Mouse (Mus musculus) liver, adult 2 months (tissue): ENCODE measurements at regions not wholly inside any gene's neighbourhood (a gene's known extent, or its start where the extent isn't known, plus 50 kb on each side); places are given as distances from the start of the nearest gene placed in this dataset.

Experiments
- DNase-seq: peaks from one replicate; pipeline ENCODE4 v3.0.0-alpha.2; 2011; ENCODE audit warnings: low read depth, low spot score; ENCODE audit errors: extremely low read depth
- H3K27ac ChIP-seq: fragments of 200-500 bp; replicated peaks from 2 replicates; pipeline ENCODE4 v1.5.1; 2012; ENCODE audit warnings: low read depth, mild to moderate bottlenecking, control low read depth, inconsistent platforms, low read length; ENCODE audit not compliant: insufficient read depth
- H3K27me3 ChIP-seq: fragments of 200-500 bp; 2 replicates; pipeline ENCODE4 v1.6.1; 2012; ENCODE audit warnings: mild to moderate bottlenecking, moderate library complexity, low read length, inconsistent platforms; ENCODE audit not compliant: control insufficient read depth, insufficient read depth
- H3K36me3 ChIP-seq: fragments of 200-500 bp; 2 replicates; pipeline ENCODE4 v1.6.1; 2012; ENCODE audit warnings: low read length, inconsistent platforms; ENCODE audit not compliant: control insufficient read depth, insufficient read depth
- H3K4me1 ChIP-seq: fragments of 200-500 bp; 2 replicates; pipeline ENCODE4 v1.6.1; 2011; ENCODE audit warnings: low read length; ENCODE audit not compliant: control insufficient read depth, insufficient read depth
- H3K4me3 ChIP-seq: fragments of 200-500 bp; 2 replicates; pipeline ENCODE4 v1.5.1; 2011; ENCODE audit warnings: low read depth, mild to moderate bottlenecking, control low read depth, low read length, moderate library complexity; ENCODE audit not compliant: insufficient read depth
- H3K79me2 ChIP-seq: fragments of 200-500 bp; 2 replicates; pipeline ENCODE4 v1.6.1; 2012; ENCODE audit warnings: inconsistent platforms, mild to moderate bottlenecking, low read length, moderate library complexity; ENCODE audit not compliant: control insufficient read depth, insufficient read depth
- H3K9ac ChIP-seq: fragments of 200-500 bp; 2 replicates; pipeline ENCODE4 v1.6.1; 2012; ENCODE audit warnings: low read depth, mild to moderate bottlenecking, control low read depth, inconsistent platforms, low read length
- CTCF ChIP-seq: fragments of 200-500 bp; IDR thresholded peaks from 2 replicates; pipeline ENCODE4 v1.5.1; 2011; ENCODE audit warnings: low read depth, low read length, control low read depth
- POLR2A ChIP-seq: fragments of 200-500 bp; IDR thresholded peaks from 2 replicates; pipeline ENCODE4 v1.6.1; 2011; ENCODE audit warnings: low read length, control low read depth; ENCODE audit not compliant: insufficient read depth; ENCODE audit errors: extremely low read depth
- WGBS: fragments of 180-500 bp; shearing (Covaris S2); methylation state at CpG from one replicate; pipeline ENCODE4 v1.1.7; 2018; 5-methylcytosine and 5-hydroxymethylcytosine counted together

GRCm38 (mm10) chr10:21724999-21725398, 132.1 kb downstream of the 1700020N01Rik start:
- no peaks in the 10 kb centered on the region for H3K4me1 ChIP-seq
- no peaks in the 10 kb centered on the region for H3K36me3 ChIP-seq
- H3K27me3 ChIP-seq = no peaks in the 10 kb centered on the region
- no peak for TF ChIP-seq CTCF
- no peak for TF ChIP-seq POLR2A
- no peaks in the 10 kb centered on the region for H3K79me2 ChIP-seq
- 92% methylated on average over 3 of the region's 3 CpGs for WGBS
- no peak overlapping the region for H3K27ac ChIP-seq
- no peak for DNase-seq
- no peak overlapping the region for H3K4me3 ChIP-seq
- H3K9ac ChIP-seq = no peak overlapping the region

DNA sequence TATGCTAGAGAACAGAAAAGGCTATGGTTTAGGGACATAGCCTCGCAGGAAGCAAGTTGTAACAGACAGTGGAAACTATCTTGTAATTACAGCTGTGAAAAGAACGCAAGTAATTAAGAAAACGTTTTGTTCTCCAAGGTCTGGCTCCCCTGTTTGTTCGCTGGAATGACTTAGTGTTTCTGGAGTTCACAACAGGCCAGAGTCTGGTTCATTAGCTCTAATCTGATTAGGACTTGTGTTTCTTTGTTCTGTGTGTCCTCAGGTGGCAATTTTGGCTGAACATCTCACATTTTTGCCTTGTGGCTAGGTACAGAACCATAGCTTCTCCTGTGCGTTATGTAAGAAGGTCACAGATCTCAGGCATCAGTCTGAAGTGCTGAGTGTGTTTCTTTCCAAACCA, 141.7 kb upstream of the Sgk1 start:
- no peak overlapping the region for H3K27ac ChIP-seq
- H3K9ac ChIP-seq = no peak overlapping the region
- no peaks in the 10 kb centered on the region for H3K79me2 ChIP-seq
- no peaks in the 10 kb centered on the region for H3K4me1 ChIP-seq
- no peak overlapping the region for H3K4me3 ChIP-seq
- no peaks in the 10 kb centered on the region for H3K27me3 ChIP-seq
- TF ChIP-seq POLR2A (no peak), CTCF (no peak)
- WGBS = 74% methylated on average over 5 of the region's 5 CpGs
- no peaks in the 10 kb centered on the region for H3K36me3 ChIP-seq
- DNase-seq = no peak

DNA sequence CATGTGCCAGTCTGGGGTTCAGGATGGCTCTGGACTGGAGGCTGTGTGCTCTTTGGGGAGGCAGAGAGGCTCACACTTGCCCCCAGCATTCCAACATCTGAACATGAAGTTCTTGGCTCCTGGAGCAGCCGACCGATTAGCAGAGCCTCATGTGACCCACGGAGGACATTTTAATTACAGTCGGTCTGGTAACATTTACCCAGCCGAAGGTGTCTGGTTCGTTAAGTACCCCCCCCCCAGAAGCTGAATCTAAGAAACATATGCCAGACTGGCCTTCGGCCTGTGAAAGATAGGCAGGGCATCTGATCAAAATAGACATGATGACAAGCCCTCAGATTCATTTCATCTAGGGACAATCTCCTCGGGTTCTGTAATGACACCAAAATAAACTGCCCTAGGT, 140.4 kb upstream of the Sgk1 start:
- no peak overlapping the region for H3K27ac ChIP-seq
- H3K9ac ChIP-seq = no peak overlapping the region
- no peaks in the 10 kb centered on the region for H3K36me3 ChIP-seq
- DNase-seq = no peak
- H3K4me3 ChIP-seq = no peak overlapping the region
- H3K4me1 ChIP-seq = no peaks in the 10 kb centered on the region
- TF ChIP-seq POLR2A = no peak
- H3K79me2 ChIP-seq = no peaks in the 10 kb centered on the region
- H3K27me3 ChIP-seq = no peaks in the 10 kb centered on the region
- WGBS = 82% methylated on average over 8 of the region's 8 CpGs

DNA sequence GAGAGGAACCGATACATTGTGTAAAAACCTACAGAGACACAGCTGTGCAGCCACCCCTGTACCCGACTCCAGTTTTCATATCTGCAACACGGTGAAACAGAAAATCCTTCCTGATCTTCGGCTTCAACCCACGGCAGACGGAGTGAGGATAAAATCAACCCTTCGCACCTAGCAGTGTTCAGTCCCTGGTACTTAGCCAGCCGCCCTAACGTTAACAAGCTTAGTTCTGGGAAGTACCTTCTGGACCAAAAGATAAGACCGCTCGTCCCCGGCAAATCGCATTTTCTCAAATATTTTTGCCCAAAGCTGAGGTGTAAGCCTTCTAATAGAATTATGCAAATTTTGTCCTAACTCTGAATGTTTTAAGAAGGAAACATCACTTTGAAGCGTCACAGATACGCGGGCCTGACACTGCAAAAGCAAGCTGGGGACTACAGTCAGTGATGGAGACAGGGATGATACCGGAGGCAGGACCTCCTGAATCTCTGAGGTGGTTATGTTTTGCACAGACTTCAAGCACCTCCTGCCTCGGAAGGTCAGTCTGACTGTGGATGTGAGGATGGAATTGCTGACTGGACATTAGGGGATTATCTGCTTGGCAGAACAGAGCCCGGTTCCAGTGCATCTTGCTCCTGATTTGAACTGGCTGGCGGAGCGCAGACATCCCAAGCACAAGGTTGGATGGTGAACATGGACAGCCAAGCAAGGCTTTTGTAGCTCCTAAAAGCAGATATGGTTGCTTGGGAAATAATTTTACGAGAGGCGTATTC, 139.8 kb upstream of the Sgk1 start:
- Histone ChIP-seq H3K9ac (no peak overlapping the region), H3K4me3 (no peak overlapping the region), H3K4me1 (no peaks in the 10 kb centered on the region), H3K36me3 (no peaks in the 10 kb centered on the region), H3K27me3 (no peaks in the 10 kb centered on the region), H3K79me2 (no peaks in the 10 kb centered on the region), H3K27ac (no peak overlapping the region)
- TF ChIP-seq POLR2A (no peak), CTCF (no peak)
- no peak for DNase-seq
- WGBS = 92% methylated on average over 23 of the region's 23 CpGs

- H3K9ac ChIP-seq = no peak overlapping the region
- DNase-seq = no peak
- H3K36me3 ChIP-seq = no peaks in the 10 kb centered on the region
- H3K27ac ChIP-seq = no peak overlapping the region
- 87% methylated on average over 4 of the region's 4 CpGs for WGBS
- H3K4me1 ChIP-seq = no peaks in the 10 kb centered on the region
- H3K4me3 ChIP-seq = no peak overlapping the region
- TF ChIP-seq POLR2A (no peak), CTCF (no peak)
- no peaks in the 10 kb centered on the region for H3K79me2 ChIP-seq
- no peaks in the 10 kb centered on the region for H3K27me3 ChIP-seq
Measured at GRCm38 (mm10) chr10:21743396-21743795, 138.6 kb upstream of the Sgk1 start.

DNA sequence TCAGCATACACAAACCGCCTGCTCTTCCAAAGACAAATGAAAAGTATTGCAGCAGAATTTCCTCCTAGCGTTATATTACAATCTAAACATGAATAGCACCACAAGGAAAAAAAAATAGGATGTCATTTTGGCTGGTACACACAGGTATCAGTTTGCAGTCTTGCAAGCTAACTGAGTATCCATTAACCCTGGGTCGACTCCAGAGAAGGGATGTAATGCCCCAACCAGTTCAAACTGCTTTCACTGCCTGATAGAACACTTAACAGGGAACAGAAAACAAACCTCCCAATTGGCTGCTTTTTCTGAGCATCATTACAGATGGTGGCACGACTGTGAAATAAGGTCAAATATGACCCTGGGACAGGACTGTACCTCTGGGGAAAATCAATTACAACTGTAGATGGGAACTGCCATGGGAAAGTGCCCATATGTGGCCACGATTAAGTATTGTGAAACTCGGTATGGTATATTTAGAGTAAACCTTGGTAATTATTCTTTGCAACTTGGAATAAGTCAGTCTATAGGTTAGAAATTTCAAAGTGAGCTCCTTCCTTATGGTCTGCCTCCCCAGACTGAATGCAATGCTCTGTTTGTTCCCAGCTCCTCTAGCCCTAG, 137.5 kb upstream of the Sgk1 start:
- Histone ChIP-seq H3K4me3 (no peak overlapping the region), H3K27ac (no peak overlapping the region), H3K27me3 (no peaks in the 10 kb centered on the region), H3K9ac (no peak overlapping the region), H3K79me2 (no peaks in the 10 kb centered on the region), H3K4me1 (no peaks in the 10 kb centered on the region), H3K36me3 (no peaks in the 10 kb centered on the region)
- TF ChIP-seq POLR2A = no peak
- TF ChIP-seq CTCF = no peak
- no peak for DNase-seq
- WGBS = 66% methylated on average over 6 of the region's 6 CpGs
